Mouse (Mus musculus) olfactory bulb, adult 2 months (tissue): Measurements from ENCODE around the gene Tomm20.

Source experiments
- CTCF ChIP-seq: fragments of 200-500 bp; IDR thresholded peaks from 2 replicates; pipeline ENCODE4 v1.5.1; 2012; ENCODE audit warnings: low read depth, mild to moderate bottlenecking, low read length, moderate library complexity; ENCODE audit not compliant: insufficient read depth
- POLR2A ChIP-seq: fragments of 200-500 bp; IDR thresholded peaks from 2 replicates; pipeline ENCODE4 v1.6.1; 2012; ENCODE audit warnings: mild to moderate bottlenecking, low read depth, low read length, moderate library complexity; ENCODE audit not compliant: insufficient read depth

- TF ChIP-seq CTCF (no peak), POLR2A (no peak)
These were observed 36.3 kb downstream of the Tomm20 start for GRCm38 (mm10) chr8:126909371-126909802.
